In the genomic region with DNA sequence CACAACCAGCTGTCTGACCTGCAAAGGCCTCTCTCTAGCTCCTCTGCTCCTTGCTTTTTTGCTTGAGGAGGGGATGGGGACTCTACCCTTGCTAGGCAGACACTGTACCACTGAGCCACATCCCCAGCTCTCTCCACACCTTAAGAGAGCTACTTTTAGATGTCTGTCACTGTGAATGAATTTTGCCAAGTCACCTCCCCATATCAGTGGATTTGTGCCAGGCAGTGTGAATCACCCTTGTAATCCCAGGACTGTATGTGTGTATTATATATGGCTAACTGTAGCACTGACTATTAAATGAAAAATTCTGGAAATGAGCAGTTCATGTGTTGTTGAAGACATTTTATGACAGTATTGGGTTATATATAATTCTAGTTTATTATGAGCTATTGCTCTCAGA, we compare ENCODE assay signal across 12 mouse cellular contexts. TPM values are rescaled to one million over a fixed set of nuclear protein-coding genes. Genes with fewer than 3 reads are reported as not detected.
DNase-seq lines count a peak whose midpoint lies in the region; ATAC-seq and TF ChIP-seq lines count a peak whose summit lies in the region.
"Had no signal": no experiment of that assay in that cellular context is flagged by ENCODE, and none has a peak within 500 bp of the region (broad histone marks: within the 10 kb centered on the region; RNA-seq: fewer than 3 reads in every experiment).

No protein-coding gene starts in this region.

- H3K27ac ChIP-seq in gastrocnemius, adult 2 months: peak overlapping the region; percentile 68
- H3K27ac ChIP-seq in kidney, postnatal 0 days: peak overlapping the region; percentile 47; the same call in 1 of the 2 replicates

- no peak overlapping the region for H3K9ac ChIP-seq in kidney, postnatal 0 days (ENCODE audit: low read depth, low read length)

- H3K4me2 ChIP-seq in kidney, postnatal 0 days (ENCODE audit: low read length): no peak overlapping the region

- intact Hi-C loops in gastrocnemius, adult 2 months (cut with DNase I): no loop called here

- H3K4me1 ChIP-seq in kidney, postnatal 0 days (replicated peaks; ENCODE audit: insufficient read depth, low read length): peaks cover 41% of the 10 kb centered on the region

- TF ChIP-seq CTCF in gastrocnemius, adult 2 months (IDR thresholded peaks at IDR 0.05): no peak
- TF ChIP-seq CTCF in kidney, postnatal 0 days (IDR thresholded peaks at IDR 0.05; ENCODE audit: low read depth): no peak

- ATAC-seq in kidney, postnatal 0 days (replicated peaks; ENCODE audit: low FRiP score, low read depth): no peak
- ATAC-seq in megakaryocyte progenitor cell, adult 5-6 weeks (replicated peaks; ENCODE audit: poor library complexity): peak; percentile 48
- ATAC-seq: lung, postnatal 0 days had no signal

- peak overlapping the region; percentile 39 for H3K4me3 ChIP-seq in gastrocnemius, adult 2 months
- H3K4me3 ChIP-seq in kidney, postnatal 0 days (replicated peaks; ENCODE audit: low read depth, low read length): no peak overlapping the region
- H3K4me3 ChIP-seq: erythroblast, embryonic 14.5 days had no signal

- H3K36me3 ChIP-seq in kidney, postnatal 0 days (ENCODE audit: insufficient read depth, low read length): peaks cover 8% of the 10 kb centered on the region; the same call in 1 of the 2 replicates

- no peaks in the 10 kb centered on the region for H3K9me3 ChIP-seq in kidney, postnatal 0 days (replicated peaks; ENCODE audit: low read length)

- DNase-seq in gastrocnemius, adult 2 months: no peak
- DNase-seq in gastrocnemius, postnatal 10 days: no peak
- no peak for DNase-seq in kidney, postnatal 0 days (ENCODE audit: low spot score)
- DNase-seq in kidney, postnatal 10 days: no peak
- peak; percentile 44 for DNase-seq in Muller cell, postnatal 12 days (ENCODE audit: inconsistent ontology term)
- DNase-seq in urinary bladder, postnatal 25 days (ENCODE audit: low spot score): no peak
- DNase-seq in spleen, postnatal 14 days (ENCODE audit: low spot score in 2 of 2): no peak
- DNase-seq: cerebellum, adult 8-10 months; kidney, postnatal 36 days had no signal

- no peaks in the 10 kb centered on the region for H3K27me3 ChIP-seq in kidney, postnatal 0 days (ENCODE audit: insufficient read depth, low read length)

RNA-seq across cellular contexts. Expression of a gene that starts 5.4 kb away (rescaled TPM):
- total RNA-seq in gastrocnemius, adult 2 months (2021): 10 to 100 TPM; 67.0 to 91.9 TPM
- total RNA-seq in gastrocnemius, postnatal 10 days (2021): 10 to 100 TPM; 43.1 to 64.5 TPM
- polyA plus RNA-seq in kidney, postnatal 0 days (2015; fragmentation: Nextera tagmentation; extraction: Ambion mirVana): 106 and 121 TPM in 2 replicates
- 30.6 and 34.6 TPM in 2 replicates for total RNA-seq in megakaryocyte progenitor cell, adult 5-6 weeks (2015)
- 20.7 and 26.7 TPM in 2 replicates for total RNA-seq in megakaryocyte progenitor cell, adult 5-6 weeks (2017)
